Mouse (Mus musculus) hindbrain, embryonic 16.5 days (tissue): ENCODE data around the gene Meaf6. TPM values are rescaled to one million over a fixed set of nuclear protein-coding genes. Genes with fewer than 3 reads are reported as not detected.

Source experiments
- ATAC-seq: fragments of 200-750 bp; cut with Nextera tagmentation; 2 replicates; pipeline ENCODE4 v1.8.0; 2017; ENCODE audit warnings: moderate TSS enrichment, moderate library complexity
- H3K27ac ChIP-seq: fragments of 300-500 bp; sonication (generic); 2 replicates; pipeline ENCODE4 v1.5.1; 2014; ENCODE audit warnings: low read depth, mild to moderate bottlenecking, control low read depth, low read length, moderate library complexity
- H3K27me3 ChIP-seq: fragments of 300-500 bp; sonication (generic); replicated peaks from 2 replicates; pipeline ENCODE4 v1.6.1; 2014; ENCODE audit warnings: low read length; ENCODE audit not compliant: control insufficient read depth, insufficient read depth
- H3K36me3 ChIP-seq: fragments of 300-500 bp; sonication (generic); 2 replicates; pipeline ENCODE4 v1.6.1; 2014; ENCODE audit warnings: mild to moderate bottlenecking, low read length, moderate library complexity, mixed read lengths; ENCODE audit not compliant: control insufficient read depth, insufficient read depth
- H3K4me1 ChIP-seq: fragments of 300-500 bp; sonication (generic); 2 replicates; pipeline ENCODE4 v1.6.1; 2014; ENCODE audit warnings: low read depth, low read length; ENCODE audit not compliant: control insufficient read depth, insufficient read depth
- H3K4me2 ChIP-seq: fragments of 300-500 bp; sonication (generic); 2 replicates; pipeline ENCODE4 v1.6.1; 2014; ENCODE audit warnings: mild to moderate bottlenecking, low read length, control low read depth, moderate library complexity
- H3K4me3 ChIP-seq: fragments of 300-500 bp; sonication (generic); 2 replicates; pipeline ENCODE4 v1.5.1; 2014; ENCODE audit warnings: mild to moderate bottlenecking, low read length, control low read depth, moderate library complexity
- H3K9ac ChIP-seq: fragments of 300-500 bp; sonication (generic); 2 replicates; pipeline ENCODE4 v1.6.1; 2014; ENCODE audit warnings: low read depth, mild to moderate bottlenecking, control low read depth, low read length, moderate library complexity
- H3K9me3 ChIP-seq: fragments of 300-500 bp; sonication (generic); 2 replicates; pipeline ENCODE4 v1.6.1; 2014; ENCODE audit warnings: mild to moderate bottlenecking, low read length, moderate library complexity; ENCODE audit not compliant: control insufficient read depth
- WGBS: fragments of 180-500 bp; shearing (Covaris S2); extraction: QIAGEN DNeasy Blood & Tissue Kit; methylation state at CpG from one replicate; pipeline ENCODE4 v1.1.7; 2014; 5-methylcytosine and 5-hydroxymethylcytosine counted together
- polyA plus RNA-seq: library from polyadenylated mRNA; unstranded; fragments of >200 nt; fragmentation: Nextera tagmentation; extraction: Ambion mirVana; gene quantifications from 2 replicates; pipeline ENCODE4 v1.2.1, GENCODE M21; 2015

Meaf6 gene
- polyA plus RNA-seq, 1 experiment from 2014 or later, result 147 TPM

DNA sequence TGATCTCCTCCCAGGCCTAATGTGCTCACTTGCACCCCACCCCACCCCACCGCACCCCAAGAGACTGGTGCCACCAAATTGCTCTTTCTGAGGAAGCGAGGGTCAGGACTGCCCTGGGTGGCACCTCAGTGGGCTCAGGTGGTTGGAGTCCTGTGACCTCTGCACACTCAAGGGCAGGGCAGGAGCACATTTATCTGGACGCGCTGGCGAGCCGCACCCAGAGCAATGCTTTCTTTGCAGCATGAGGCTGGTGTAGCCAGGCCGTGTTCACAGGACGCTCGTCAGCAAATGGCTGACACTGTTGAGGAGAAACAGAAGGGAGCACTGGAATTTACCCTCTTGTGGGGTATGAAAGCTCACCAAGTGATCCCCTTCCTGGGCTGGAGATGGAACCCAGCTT lies 20.4 kb downstream of the Meaf6 start:
- no peaks in the 10 kb centered on the region for H3K27me3 ChIP-seq
- ATAC-seq, result no peak
- peaks cover 17% of the 10 kb centered on the region for H3K36me3 ChIP-seq
- no peaks in the 10 kb centered on the region for H3K9me3 ChIP-seq
- no peaks in the 10 kb centered on the region for H3K4me1 ChIP-seq
- WGBS, result 96% methylated on average over 9 of the region's 9 CpGs
- no peak overlapping the region for H3K27ac ChIP-seq
- H3K4me2 ChIP-seq, result no peak overlapping the region
- H3K4me3 ChIP-seq, result no peak overlapping the region
- H3K9ac ChIP-seq, result no peak overlapping the region

DNA sequence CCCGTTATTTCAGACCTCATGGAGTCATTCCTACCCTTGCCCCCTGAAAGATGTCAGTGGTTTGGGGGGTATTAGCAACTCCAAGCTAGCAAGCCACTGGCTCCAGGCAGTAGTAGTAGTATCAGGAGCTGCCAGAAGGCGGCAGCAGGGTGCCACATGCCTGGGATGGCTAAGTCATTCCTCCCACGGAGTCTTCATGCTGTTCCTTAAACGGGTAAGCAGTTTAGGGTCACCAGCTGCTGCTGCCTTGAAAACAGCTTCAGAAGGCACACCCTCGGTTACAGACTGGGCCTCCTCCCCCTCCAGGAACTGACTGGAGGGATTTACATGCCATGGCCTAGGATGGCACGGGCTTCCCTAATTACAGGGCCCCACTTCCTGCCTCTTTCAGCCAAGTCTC lies 29.7 kb downstream of the Meaf6 start:
- no peaks in the 10 kb centered on the region for H3K9me3 ChIP-seq
- no peak overlapping the region for H3K27ac ChIP-seq
- H3K4me1 ChIP-seq, result peaks cover 14% of the 10 kb centered on the region
- H3K4me2 ChIP-seq, result no peak overlapping the region
- peak overlapping the region; percentile 39 for H3K9ac ChIP-seq
- 9% methylated on average over 6 of the region's 6 CpGs for WGBS
- peak; percentile 40 for ATAC-seq
- no peaks in the 10 kb centered on the region for H3K27me3 ChIP-seq
- H3K36me3 ChIP-seq, result peaks cover 13% of the 10 kb centered on the region; the same call in 1 of the 2 replicates
- no peak overlapping the region for H3K4me3 ChIP-seq

DNA sequence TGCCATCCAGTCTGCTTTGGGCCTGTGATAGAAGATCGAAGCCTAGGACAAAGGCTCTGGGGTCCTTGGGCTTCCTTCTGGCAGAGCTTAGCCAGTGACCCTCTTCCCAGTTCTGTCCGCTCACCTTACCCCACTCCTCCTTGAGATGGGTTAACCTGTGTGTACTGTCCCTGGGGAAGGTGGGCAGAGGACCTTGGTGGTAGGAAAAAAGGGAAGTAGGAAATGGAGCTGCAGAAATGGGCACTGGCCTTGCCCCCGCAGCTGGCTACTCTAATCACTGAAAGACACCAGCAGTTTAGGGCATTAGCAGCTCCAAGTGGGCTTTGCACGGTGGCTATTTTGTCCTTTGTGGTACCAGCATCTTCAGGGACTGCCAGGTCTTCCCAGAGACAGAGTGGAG lies 30.1 kb downstream of the Meaf6 start:
- Histone ChIP-seq H3K27me3 (no peaks in the 10 kb centered on the region), H3K9ac (peak overlapping the region; percentile 39), H3K4me2 (no peak overlapping the region), H3K27ac (no peak overlapping the region; the same call in 1 of the 2 replicates), H3K4me1 (peaks cover 14% of the 10 kb centered on the region), H3K9me3 (no peaks in the 10 kb centered on the region), H3K36me3 (peaks cover 13% of the 10 kb centered on the region; the same call in 1 of the 2 replicates), H3K4me3 (no peak overlapping the region)
- 79% methylated on average over 4 of the region's 4 CpGs for WGBS
- ATAC-seq, result no peak; the same call in 1 of the 2 replicates

DNA sequence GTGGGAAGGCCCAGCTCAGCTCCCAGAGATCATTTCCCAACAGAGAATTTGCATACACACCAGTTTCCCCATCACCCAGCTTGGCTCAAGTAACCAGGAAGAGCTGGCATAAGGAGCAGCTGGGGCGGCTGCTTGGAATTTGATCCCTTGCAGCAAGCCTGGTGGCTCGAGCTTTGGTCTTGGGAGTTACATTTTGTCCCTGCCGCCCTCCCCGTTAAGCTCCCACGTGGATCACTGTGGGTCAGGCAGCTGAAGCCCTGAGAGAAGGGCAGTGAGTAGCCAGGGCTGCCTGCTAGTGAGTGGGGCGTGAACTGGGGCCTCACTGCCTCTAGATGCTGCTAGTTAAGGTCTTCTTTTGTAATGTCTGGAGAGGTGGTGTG lies 30.8 kb downstream of the Meaf6 start:
- H3K9ac ChIP-seq, result no peak overlapping the region
- H3K9me3 ChIP-seq, result no peaks in the 10 kb centered on the region
- WGBS, result 45% methylated on average over 6 of the region's 6 CpGs
- no peak for ATAC-seq
- no peak overlapping the region for H3K4me2 ChIP-seq
- no peaks in the 10 kb centered on the region for H3K27me3 ChIP-seq
- peaks cover 6% of the 10 kb centered on the region; the same call in 1 of the 2 replicates for H3K36me3 ChIP-seq
- H3K4me1 ChIP-seq, result peaks cover 14% of the 10 kb centered on the region
- peak overlapping the region; percentile 42; the same call in 1 of the 2 replicates for H3K27ac ChIP-seq
- H3K4me3 ChIP-seq, result no peak overlapping the region

DNA sequence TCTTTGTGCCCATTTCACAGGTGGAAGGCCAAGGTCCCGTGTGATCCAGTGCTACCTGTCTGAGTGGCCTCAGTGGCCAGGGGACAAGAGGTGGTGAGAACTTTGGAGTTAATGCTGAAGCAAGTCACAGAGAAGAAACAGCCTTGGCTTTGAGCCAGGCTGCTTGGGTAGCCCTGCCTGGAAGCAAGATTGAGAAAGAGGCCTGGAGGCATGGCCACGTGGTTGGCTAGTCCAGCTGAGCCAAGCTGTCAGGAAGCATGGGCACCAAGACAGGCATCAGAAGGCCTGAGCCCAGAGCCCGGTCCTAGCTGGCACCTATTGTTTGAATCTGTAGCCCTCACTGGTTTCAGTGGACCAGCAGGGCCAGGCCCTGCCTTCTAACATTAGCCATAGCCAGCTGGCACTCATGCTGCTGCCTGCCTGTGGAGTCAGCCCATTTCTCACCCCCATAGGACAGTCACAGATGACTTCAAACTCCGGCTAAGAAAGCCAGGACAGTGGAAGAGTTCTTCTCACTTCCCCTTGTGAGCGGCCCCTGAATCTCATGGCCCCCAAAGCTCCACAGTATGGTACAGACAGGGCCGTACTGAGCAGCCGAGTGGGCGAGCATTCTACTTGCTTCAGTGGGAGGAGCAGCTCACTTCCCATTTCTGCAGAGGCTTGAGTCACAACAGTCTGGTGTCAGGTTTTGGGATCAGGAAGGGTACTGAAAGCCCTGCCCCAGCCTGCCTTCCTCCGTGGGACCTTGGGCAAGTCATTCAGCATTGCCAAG lies 31.3 kb downstream of the Meaf6 start:
- Histone ChIP-seq H3K36me3 (0 out of 2 replicates have a peak, but pooled peaks cover 2% of the 10 kb centered on the region), H3K9me3 (no peaks in the 10 kb centered on the region), H3K27ac (peak overlapping the region; percentile 13; the same call in 1 of the 2 replicates), H3K9ac (no peak overlapping the region), H3K4me1 (peaks cover 14% of the 10 kb centered on the region), H3K4me3 (no peak overlapping the region), H3K27me3 (no peaks in the 10 kb centered on the region), H3K4me2 (no peak overlapping the region)
- 65% methylated on average over 9 of the region's 9 CpGs for WGBS
- peak; percentile 62 for ATAC-seq

DNA sequence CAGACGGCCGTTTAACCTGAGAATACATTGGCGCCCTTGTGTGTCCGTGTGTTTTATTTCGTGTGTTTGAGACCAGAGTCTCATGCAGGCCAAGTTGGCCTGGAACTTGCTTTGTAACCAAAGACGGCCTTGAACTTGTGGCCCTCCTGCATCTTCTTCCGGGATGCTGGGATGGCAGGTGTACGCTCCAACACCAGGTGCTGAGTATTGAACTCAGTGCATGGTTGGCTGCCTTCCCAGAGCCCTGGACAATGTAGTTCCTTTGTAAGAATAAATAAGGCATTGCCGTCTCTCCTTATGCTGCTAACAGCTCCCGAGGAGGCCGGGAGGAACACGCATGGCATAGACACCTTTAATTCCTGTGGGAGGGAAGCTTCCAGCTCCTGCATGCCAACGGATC lies 32.0 kb downstream of the Meaf6 start:
- 71% methylated on average over 13 of the region's 13 CpGs for WGBS
- H3K27me3 ChIP-seq, result no peaks in the 10 kb centered on the region
- H3K9ac ChIP-seq, result no peak overlapping the region
- no peaks in the 10 kb centered on the region for H3K9me3 ChIP-seq
- H3K4me2 ChIP-seq, result no peak overlapping the region
- no peak overlapping the region for H3K4me3 ChIP-seq
- H3K36me3 ChIP-seq, result 0 out of 2 replicates have a peak, but pooled peaks cover under 1% of the 10 kb centered on the region
- no peak for ATAC-seq
- no peak overlapping the region for H3K27ac ChIP-seq
- peaks cover 14% of the 10 kb centered on the region for H3K4me1 ChIP-seq

DNA sequence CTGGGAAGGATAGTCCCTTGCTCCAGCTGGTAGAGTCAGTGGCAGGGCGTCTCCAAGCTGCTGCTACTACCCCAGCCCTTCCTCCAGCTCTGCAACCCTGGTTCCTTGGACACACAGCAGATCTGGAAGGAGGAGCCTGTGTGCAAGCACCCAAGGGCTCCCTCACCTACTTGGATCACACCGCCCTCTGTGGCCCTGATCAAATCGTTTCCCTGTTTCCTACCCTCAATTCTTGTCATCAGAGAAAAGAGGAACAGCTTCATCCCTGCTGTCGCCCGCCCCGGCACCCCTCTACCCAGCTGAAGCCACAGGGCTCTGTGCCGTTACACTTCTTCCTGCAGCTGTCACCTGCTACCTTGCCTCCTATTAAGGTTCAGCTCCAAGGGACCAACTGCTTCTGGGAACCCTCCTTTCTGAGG lies 33.0 kb downstream of the Meaf6 start:
- no peaks in the 10 kb centered on the region for H3K9me3 ChIP-seq
- H3K4me2 ChIP-seq, result no peak overlapping the region
- H3K4me3 ChIP-seq, result no peak overlapping the region
- 73% methylated on average over 7 of the region's 7 CpGs for WGBS
- no peak for ATAC-seq
- H3K27me3 ChIP-seq, result no peaks in the 10 kb centered on the region
- H3K9ac ChIP-seq, result no peak overlapping the region
- peaks cover 14% of the 10 kb centered on the region for H3K4me1 ChIP-seq
- H3K36me3 ChIP-seq, result no peaks in the 10 kb centered on the region
- no peak overlapping the region for H3K27ac ChIP-seq

DNA sequence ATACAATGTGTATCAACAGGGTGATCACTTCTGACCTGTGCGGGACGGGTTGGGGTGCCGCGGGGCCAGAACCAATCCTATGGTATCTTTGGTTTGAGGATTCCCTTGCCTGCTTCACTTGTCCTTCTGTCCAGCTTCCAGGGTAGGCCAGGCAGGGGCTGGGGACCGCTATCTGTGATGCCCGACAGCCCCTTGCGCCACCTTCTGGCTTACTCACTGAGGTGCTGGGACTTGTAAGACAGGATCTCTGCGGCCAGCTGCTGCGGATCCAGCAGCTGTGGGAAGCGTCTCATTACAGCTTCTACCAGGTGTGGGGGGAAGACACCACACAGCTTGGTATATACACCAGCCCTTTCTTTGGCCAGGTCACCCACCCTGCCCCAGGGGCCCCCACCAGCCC lies 34.1 kb downstream of the Meaf6 start:
- Histone ChIP-seq H3K4me2 (no peak overlapping the region), H3K4me1 (peaks cover 14% of the 10 kb centered on the region), H3K27ac (no peak overlapping the region), H3K27me3 (no peaks in the 10 kb centered on the region), H3K36me3 (no peaks in the 10 kb centered on the region), H3K9me3 (no peaks in the 10 kb centered on the region), H3K9ac (no peak overlapping the region), H3K4me3 (no peak overlapping the region)
- WGBS, result 37% methylated on average over 10 of the region's 10 CpGs
- no peak for ATAC-seq

DNA sequence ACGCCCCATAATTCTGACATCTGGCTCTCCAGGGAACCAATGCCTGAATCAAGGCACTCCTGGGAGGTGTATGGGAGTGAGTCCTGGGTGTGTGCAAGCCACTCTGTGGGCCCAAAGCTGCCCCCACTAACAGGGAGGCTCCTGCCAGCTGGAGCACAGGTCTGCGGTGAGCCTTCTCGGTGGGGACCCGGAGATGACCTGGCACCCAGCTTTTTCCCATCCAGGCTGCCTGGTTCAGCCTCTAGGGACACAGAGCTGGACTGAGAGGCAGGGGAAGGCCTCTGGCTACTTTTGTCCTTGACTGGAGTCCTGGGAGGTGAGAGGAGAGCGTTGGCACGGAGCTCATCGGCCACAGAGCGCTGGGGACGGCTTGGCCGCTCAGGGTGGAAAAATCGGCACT lies 34.8 kb downstream of the Meaf6 start:
- 93% methylated on average over 11 of the region's 11 CpGs for whole genome bisulfite sequencing
- H3K4me2 ChIP-seq, result no peak overlapping the region
- H3K9me3 ChIP-seq, result no peaks in the 10 kb centered on the region
- 0 out of 2 replicates have a peak overlapping the region, but pooled peaks have one; percentile 15 for H3K9ac ChIP-seq
- no peaks in the 10 kb centered on the region for H3K36me3 ChIP-seq
- H3K4me3 ChIP-seq, result no peak overlapping the region
- ATAC-seq, result no peak
- no peak overlapping the region for H3K27ac ChIP-seq
- peaks cover 13% of the 10 kb centered on the region for H3K4me1 ChIP-seq
- H3K27me3 ChIP-seq, result no peaks in the 10 kb centered on the region
